Mouse (Mus musculus): Measurements from ENCODE around the gene Gje1. TPM values are rescaled to one million over a fixed set of nuclear protein-coding genes. Genes with fewer than 3 reads are reported as not detected.

Gje1 gene
- not detected in 2 replicates for polyA plus RNA-seq (2012; ENCODE audit: insufficient read depth, insufficient read length, missing spikeins)

DNA sequence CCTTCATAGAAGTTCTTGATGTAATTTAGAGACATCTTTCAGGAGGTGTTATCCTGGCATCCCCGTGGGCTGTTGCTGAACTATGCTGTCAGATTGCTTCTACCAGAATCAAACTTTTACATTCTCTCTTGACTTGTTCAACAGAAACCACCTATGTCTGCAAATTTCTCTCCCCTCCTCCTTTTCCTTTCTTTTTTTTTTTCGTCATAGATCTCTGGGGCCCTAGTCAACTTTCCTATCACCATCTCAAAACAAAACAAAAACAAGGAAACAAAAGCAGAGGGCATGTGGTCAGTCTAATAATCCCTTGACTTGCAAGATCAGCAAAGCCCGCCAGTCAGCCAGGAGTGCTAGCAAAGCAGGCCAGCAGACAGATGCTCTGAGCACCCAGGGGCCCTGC is at the start of gene Gje1:
Gje1 (minus strand) TSS at position 101 of the 400 bp plus-strand sequence.
- TF ChIP-seq POLR2A (IDR thresholded peaks at IDR 0.05; ENCODE audit: borderline replicate concordance, low read depth, low read length) (no peak), CTCF (IDR thresholded peaks at IDR 0.05; ENCODE audit: low read depth, low read length) (no peak)
- no peak within 1 kb of the TSS for H3K4me3 ChIP-seq (ENCODE audit: insufficient read depth, low read length)

DNA sequence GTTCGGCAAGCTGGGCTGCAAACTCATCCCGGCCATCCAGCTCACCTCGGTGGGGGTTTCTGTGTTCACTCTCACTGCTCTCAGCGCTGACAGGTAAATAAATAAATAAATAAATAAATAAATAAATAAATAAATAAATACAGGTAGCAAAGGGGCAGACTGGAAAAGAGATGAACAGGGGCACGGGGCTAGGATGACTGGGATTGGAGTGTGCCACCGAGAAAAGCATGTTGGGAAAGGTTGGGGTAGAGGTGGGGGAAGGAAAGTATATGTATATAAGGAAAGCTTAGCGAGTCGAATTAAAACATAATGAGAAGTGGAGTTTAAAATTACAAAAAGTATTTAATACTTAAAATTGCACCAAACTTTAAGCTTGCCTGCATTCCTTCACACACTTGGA is 42.6 kb upstream of the Gje1 start:
- H3K4me1 ChIP-seq (ENCODE audit: control insufficient read depth, insufficient read depth, low read length): 0 out of 2 replicates have a peak, but pooled peaks cover 2% of the 10 kb centered on the region
- no peak overlapping the region for H3K27ac ChIP-seq (ENCODE audit: insufficient read depth, low read depth, low read length)
- no peak overlapping the region for H3K4me3 ChIP-seq (ENCODE audit: insufficient read depth, low read length)
- TF ChIP-seq POLR2A (IDR thresholded peaks at IDR 0.05; ENCODE audit: borderline replicate concordance, low read depth, low read length) (no peak), CTCF (IDR thresholded peaks at IDR 0.05; ENCODE audit: low read depth, low read length) (no peak)

More for the DNA sequence above, at the start of gene Gje1:
- no peak within 1 kb of the TSS for H3K27ac ChIP-seq (ENCODE audit: insufficient read depth, low read depth, low read length)
- H3K4me1 ChIP-seq (ENCODE audit: control insufficient read depth, insufficient read depth, low read length): no peaks in the 10 kb centered on the region

DNA sequence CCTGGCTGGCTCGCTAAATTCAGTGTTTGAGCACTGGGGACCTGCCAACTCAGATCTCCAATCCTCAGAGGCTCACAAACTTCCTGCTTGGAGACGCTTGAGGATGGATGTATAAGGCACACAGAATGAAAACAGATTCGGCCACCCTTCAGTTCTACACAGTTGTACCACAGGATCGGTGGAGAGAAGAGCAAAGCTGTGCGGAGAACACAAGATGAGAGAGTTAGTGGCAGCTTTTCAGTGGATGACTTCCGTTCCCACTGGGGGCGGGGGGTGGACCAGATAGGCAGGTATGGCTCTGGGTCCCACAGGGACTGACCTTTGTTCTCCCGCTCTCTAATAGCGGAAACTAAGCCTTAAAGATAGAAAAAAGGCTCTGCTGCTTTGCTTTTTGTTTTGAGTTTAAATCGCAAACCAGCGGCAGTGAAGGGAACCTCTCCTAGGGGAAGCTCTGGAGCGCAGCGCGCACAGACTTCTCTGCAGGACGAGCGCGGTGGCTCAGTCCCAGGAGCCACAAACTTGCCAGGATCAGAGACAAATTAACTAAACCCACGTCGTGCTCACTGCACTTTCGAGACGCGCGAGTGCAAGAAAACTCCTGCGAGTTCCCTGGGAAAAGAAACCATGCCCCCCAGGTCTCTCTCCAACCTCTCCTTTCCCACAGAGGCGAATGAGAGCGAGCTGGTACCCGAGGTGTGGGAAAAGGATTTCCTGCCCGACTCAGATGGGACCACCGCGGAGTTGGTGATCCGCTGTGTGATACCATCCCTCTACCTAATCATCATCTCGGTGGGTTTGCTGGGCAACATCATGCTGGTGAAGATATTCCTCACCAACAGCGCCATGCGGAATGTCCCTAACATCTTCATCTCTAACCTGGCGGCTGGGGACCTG is 41.9 kb upstream of the Gje1 start:
- TF ChIP-seq POLR2A (IDR thresholded peaks at IDR 0.05; ENCODE audit: borderline replicate concordance, low read depth, low read length) (no peak), CTCF (IDR thresholded peaks at IDR 0.05; ENCODE audit: low read depth, low read length) (no peak)
- Histone ChIP-seq H3K4me3 (ENCODE audit: insufficient read depth, low read length) (no peak overlapping the region), H3K4me1 (ENCODE audit: control insufficient read depth, insufficient read depth, low read length) (0 out of 2 replicates have a peak, but pooled peaks cover 2% of the 10 kb centered on the region), H3K27ac (ENCODE audit: insufficient read depth, low read depth, low read length) (no peak overlapping the region)

DNA sequence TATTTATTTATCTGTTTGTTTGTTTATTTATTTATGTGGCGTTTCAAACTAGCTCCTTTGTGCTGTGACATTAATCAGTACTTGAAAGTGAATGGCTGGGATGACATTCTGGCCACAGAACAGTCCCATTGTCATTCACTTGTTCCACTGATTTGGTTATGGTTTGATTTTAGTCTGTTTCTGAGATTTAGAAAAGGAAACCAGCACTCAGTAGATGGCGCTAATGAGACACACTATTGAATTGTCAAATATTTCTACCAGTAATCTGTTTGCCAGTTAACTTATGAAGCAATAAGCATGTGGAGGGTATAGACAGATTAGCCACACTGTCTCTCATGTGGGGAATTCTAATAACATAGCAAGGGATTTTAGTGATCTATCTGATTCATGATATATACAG is 16.3 kb upstream of the Gje1 start:
- Histone ChIP-seq H3K4me1 (ENCODE audit: control insufficient read depth, insufficient read depth, low read length) (no peaks in the 10 kb centered on the region), H3K4me3 (ENCODE audit: insufficient read depth, low read length) (no peak overlapping the region), H3K27ac (ENCODE audit: insufficient read depth, low read depth, low read length) (no peak overlapping the region)
- TF ChIP-seq POLR2A (IDR thresholded peaks at IDR 0.05; ENCODE audit: borderline replicate concordance, low read depth, low read length): no peak
- TF ChIP-seq CTCF (IDR thresholded peaks at IDR 0.05; ENCODE audit: low read depth, low read length): no peak

DNA sequence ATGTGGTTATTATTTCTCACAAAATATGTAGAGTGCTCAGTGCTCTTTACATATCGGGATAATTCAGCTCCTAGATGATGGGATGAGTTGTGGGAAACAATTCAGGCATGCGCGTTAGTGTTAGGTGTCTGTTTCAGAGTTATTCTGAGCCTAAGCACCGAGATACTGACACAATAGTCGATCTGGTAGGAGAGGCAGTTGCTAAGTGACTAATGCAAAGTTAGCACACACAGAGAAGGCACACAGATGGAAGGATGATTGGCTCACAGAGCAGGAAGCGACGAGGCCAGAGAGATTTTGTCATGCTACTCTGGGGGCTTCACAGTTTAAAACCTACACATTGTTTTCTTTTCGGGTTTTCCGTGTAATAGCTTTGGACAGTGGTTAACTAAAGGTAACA is 7.7 kb upstream of the Gje1 start:
- H3K4me1 ChIP-seq (ENCODE audit: control insufficient read depth, insufficient read depth, low read length): no peaks in the 10 kb centered on the region
- TF ChIP-seq CTCF (IDR thresholded peaks at IDR 0.05; ENCODE audit: low read depth, low read length) (no peak), POLR2A (IDR thresholded peaks at IDR 0.05; ENCODE audit: borderline replicate concordance, low read depth, low read length) (no peak)
- no peak overlapping the region for H3K4me3 ChIP-seq (ENCODE audit: insufficient read depth, low read length)
- H3K27ac ChIP-seq (ENCODE audit: insufficient read depth, low read depth, low read length): no peak overlapping the region

DNA sequence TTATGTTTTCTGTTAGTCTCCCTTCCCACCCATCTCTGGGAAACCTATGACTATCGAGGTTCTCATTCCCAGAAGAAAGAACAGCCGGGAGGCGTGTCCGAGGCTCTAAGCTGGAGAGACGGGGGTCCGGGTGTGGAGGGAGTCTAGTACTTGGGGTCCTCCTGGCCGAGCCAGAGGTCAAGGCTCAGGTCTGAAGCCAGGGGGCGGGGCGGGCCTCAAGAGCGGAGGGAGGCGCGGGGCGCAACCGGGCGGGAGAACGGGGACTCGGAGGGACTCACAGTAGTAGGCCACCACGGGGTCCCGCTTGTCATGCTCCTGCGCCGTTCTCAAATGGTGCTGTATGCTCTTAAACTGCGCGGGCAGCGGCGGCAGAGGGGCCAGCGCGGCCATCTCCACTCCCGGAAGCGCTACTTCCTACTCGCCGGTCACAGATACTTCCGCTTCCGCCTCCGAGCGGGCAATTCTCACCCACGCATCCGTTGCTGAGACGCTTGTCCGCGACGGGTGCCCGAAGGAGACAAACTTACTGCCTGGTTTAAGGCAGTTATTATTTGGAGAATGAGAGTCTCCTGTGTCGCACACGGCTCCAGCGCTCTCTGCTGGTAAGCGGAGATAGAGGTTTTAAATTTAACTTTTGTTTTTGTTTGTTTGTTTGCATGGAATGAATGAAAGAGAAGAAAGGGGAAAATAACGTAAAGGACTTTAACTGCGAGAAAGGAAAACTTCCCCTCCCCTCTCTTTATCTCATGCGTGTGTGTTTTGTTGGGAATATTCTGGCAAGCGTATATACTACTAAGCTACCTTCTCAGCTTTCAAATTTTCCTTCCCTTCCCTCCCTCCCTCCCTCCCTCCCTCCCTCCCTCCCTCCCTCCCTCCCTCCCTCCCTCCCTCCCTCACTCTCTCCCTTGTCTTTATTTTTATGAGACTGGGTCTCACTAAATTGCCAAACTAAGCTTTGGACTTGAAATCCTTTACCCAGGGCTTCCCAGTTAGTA is 12.6 kb downstream of the Gje1 start, which contains the start of the genes Vta1 and Nmbr:
Vta1 (minus strand) TSS at position 489 of the 995 bp plus-strand sequence.
Nmbr (plus strand) TSS at position 520 of the 995 bp plus-strand sequence.
- Histone ChIP-seq H3K4me1 (ENCODE audit: control insufficient read depth, insufficient read depth, low read length) (peaks cover 10% of the 10 kb centered on the region), H3K4me3 (ENCODE audit: insufficient read depth, low read length) (peak within 1 kb of the TSS; percentile 98), H3K27ac (ENCODE audit: insufficient read depth, low read depth, low read length) (peak within 1 kb of the TSS; percentile 42)
- TF ChIP-seq CTCF (IDR thresholded peaks at IDR 0.05; ENCODE audit: low read depth, low read length) (peak; percentile 86), POLR2A (IDR thresholded peaks at IDR 0.05; ENCODE audit: borderline replicate concordance, low read depth, low read length) (no peak)

DNA sequence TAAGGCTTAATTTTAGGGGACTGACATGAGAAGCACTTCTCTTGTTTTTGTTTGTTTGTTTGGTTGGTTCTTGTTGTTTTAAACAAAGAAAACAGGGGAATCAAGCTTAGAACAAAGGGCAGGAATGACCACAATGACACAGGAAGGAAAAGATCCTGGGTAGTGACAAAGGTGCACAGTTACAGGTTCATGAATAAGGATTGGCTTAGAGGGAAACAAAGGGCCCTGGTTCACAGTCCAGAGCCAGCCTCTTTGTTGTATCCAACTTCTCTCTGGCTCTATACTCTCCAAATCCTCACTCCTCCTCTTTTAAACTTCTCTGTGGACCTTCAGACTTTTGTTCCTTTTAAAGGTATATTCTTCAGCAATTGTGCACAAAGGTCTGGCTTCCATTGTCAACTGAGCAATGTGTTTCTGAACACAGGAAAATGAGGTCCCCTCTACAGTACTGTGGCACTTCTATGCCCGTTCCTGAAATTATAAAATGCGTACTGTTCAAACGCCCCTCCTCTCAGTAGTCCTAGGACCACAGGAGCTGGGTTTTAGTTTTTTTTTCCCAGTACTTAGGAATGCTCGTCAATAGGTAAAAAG is 14.1 kb downstream of the Gje1 start:
- no peak overlapping the region for H3K27ac ChIP-seq (ENCODE audit: insufficient read depth, low read depth, low read length)
- TF ChIP-seq POLR2A (IDR thresholded peaks at IDR 0.05; ENCODE audit: borderline replicate concordance, low read depth, low read length): no peak
- TF ChIP-seq CTCF (IDR thresholded peaks at IDR 0.05; ENCODE audit: low read depth, low read length): no peak
- H3K4me3 ChIP-seq (ENCODE audit: insufficient read depth, low read length): peak overlapping the region; percentile 98
- H3K4me1 ChIP-seq (ENCODE audit: control insufficient read depth, insufficient read depth, low read length): peaks cover 10% of the 10 kb centered on the region

DNA sequence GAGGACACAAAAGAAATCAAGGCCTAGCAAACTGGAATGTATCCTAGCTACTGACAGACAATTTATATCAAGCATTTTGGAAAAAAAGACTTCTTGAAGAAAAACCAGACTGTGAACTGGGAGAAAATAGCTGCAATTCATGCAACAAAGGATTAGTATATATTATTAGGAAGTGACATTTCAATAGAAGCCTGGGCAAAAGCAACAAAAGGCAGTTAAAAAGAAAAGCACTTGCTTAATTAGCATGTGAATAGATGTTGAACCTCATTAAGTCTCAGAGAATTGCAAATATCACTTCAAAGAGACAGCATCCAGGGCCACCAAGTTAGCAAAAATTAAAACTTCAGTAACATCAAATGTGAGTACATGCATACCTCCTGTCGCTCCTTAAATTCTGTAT is 14.8 kb downstream of the Gje1 start:
- no peak overlapping the region for H3K4me3 ChIP-seq (ENCODE audit: insufficient read depth, low read length)
- peaks cover 10% of the 10 kb centered on the region for H3K4me1 ChIP-seq (ENCODE audit: control insufficient read depth, insufficient read depth, low read length)
- no peak for TF ChIP-seq POLR2A (IDR thresholded peaks at IDR 0.05; ENCODE audit: borderline replicate concordance, low read depth, low read length)
- TF ChIP-seq CTCF (IDR thresholded peaks at IDR 0.05; ENCODE audit: low read depth, low read length): no peak
- no peak overlapping the region for H3K27ac ChIP-seq (ENCODE audit: insufficient read depth, low read depth, low read length)

DNA sequence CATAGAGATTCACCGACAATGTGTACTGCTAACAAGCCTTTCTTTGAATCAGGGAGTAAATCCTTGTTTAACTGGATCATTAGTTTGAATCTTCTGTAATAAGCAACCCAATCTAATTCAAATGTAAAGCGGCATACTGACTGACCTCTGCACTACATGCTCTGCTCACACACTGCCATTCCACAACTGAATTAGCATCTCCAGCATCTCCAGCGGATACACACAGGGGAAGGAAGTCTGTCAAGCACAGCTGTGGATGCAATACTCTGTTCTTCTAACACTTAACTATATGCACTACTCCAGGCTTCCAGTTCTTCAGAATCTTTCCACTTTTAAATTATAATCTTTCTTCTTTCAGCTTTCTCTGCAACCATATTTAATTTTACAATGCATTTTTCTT is 27.7 kb downstream of the Gje1 start:
- TF ChIP-seq POLR2A (IDR thresholded peaks at IDR 0.05; ENCODE audit: borderline replicate concordance, low read depth, low read length) (no peak), CTCF (IDR thresholded peaks at IDR 0.05; ENCODE audit: low read depth, low read length) (no peak)
- Histone ChIP-seq H3K27ac (ENCODE audit: insufficient read depth, low read depth, low read length) (no peak overlapping the region), H3K4me3 (ENCODE audit: insufficient read depth, low read length) (no peak overlapping the region), H3K4me1 (ENCODE audit: control insufficient read depth, insufficient read depth, low read length) (no peaks in the 10 kb centered on the region; the same call in 1 of the 2 replicates)

Data from bone marrow macrophage, adult 2 months (primary cell).